Mouse (Mus musculus) left cerebral cortex, postnatal 4 days (tissue): ENCODE measurements around the gene Gm5478. TPM values are rescaled to one million over a fixed set of nuclear protein-coding genes. Genes with fewer than 3 reads are reported as not detected.
"Not testable (repeated sequence)": the region's sequence is repeated elsewhere in the genome, so short reads cannot be mapped to it uniquely, and the experiment has no call there.

ENCODE experiments used
- DNase-seq: peaks from one replicate; pipeline ENCODE4 v3.0.0-alpha.2; 2022
- intact Hi-C: fragments of 180-260 bp; cut with DNase I; formaldehyde crosslinking; loops from one replicate; pipeline ENCODE4 v1.15.1; 2025
- microRNA-seq: library from miRNA; unstranded; fragments of <30 nt; microRNA quantifications from one replicate; pipeline ENCODE4 v1.2.0, GENCODE M21; 2022
- total RNA-seq, 2 experiments: library from RNA; stranded (reverse); gene quantifications; 2 replicates each; pipeline ENCODE4 v1.2.3; 2021

Gm5478 gene
- not detected for total RNA-seq

DNA sequence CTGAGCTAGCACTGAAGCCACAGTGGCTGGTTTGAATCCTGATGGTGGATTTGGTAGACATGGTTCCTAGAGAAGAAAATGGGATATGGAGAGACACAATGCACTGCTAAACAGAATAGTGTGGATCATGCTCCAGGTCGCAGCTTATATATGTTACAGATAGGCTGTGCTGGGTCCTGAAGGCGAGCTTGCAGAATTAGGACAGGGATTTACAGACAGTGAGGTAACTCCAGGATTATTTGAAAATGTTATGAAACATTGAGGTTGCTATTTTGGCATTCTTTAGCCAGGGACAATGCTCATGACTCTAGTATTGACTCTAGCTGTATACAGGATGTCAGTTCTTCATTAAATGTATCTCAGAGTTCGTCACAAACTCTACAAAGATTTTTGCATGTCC is at the start of gene Gm5478:
TSS of gene Gm5478 (minus strand) at position 101 of the 400 bp plus-strand sequence.
- intact Hi-C loops: no loop called here
- no peak for DNase-seq

DNA sequence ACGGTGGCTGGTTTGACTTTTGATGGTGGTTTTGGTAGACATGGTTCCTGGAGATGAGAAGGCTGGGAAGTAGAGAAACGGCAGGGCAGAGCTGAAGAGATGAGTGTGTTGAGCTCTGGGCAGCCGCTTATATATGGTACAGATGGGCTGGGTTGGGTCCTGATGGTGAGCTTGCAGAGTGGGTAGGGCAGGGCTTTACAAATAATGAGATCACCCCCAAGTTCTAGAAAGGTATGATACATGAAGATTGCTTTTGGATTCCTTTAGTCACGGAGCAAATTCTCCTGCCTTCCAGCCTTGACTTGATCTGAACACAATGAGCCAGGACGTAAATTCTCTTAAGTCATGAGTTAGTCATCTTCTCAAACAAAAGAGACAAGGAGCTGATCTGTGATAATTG is 47.0 kb upstream of the Gm5478 start, which contains the start of gene Krt6a:
TSS of gene Krt6a (minus strand) at position 101 of the 400 bp plus-strand sequence.
- intact Hi-C loops: no loop called here
- no peak for DNase-seq

DNA sequence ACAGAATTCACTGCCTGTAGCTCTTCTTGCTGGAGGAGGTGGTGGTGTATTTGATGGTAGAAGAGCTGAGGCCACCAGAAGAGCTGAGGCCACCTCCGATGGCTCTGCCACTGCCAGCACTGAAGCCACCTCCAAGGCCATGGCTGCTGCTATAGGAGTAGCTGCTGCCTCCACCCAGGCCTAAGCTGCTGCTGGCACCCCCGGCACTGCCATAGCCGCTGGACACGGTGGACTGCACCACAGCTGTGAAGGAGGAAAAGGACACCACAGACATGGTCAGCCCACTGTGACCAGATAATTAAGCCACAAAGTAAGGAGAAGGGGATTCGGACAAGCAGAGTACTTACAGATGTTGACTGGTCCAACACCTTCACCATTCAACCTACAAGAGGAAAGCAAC is 43.3 kb upstream of the Gm5478 start:
- DNase-seq, intact Hi-C loops: not testable (repeated sequence)

GRCm38 (mm10) chr15:101688161-101688560 is 41.0 kb upstream of the Gm5478 start:
- intact Hi-C loops: no loop called here
- no peak for DNase-seq

DNA sequence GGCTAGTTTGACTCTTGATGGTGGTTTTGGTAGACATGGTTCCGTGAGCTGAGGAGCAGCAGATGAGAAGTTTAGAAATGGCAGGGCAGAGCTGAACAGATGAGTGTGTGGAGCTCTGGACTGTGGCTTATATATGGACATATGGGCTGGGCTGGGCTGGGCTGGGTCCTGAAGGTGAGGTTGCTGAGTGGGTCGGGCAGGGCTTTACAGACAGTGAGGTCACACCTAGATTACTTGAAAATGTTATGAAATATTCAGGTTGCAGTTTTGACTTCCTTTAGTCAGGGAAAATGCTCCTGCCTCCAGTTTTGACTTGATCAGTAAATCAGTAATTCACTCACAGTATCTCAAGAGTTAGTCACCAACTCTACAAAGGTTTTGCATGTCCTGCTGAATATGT is 33.0 kb upstream of the Gm5478 start, which contains the start of gene Krt6b:
TSS of gene Krt6b (minus strand) at position 101 of the 400 bp plus-strand sequence.
- intact Hi-C loops: no loop called here
- no peak for DNase-seq

DNA sequence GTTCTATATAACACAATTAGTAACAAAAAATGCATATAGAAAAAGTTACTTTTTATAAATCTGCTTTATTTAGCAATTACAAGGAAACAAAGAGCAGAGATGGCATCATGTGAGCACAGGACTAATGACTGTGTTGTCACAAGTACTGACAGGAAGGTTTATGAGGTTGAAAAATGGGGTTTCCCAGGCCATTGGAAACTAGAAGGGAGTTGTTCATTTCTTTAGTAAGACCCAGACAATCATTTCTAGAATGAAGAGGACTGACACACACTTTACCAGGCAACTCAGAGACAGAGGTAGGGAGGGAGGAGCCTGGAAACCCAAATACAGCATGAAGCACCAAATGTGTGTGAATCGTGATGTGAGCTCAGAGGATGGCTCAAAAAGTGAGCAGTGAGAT is 28.8 kb upstream of the Gm5478 start:
- no peak for DNase-seq
- intact Hi-C loops: no loop called here

GRCm38 (mm10) chr15:101652736-101653265 is 5.6 kb upstream of the Gm5478 start:
- peak; percentile 12 for DNase-seq
- intact Hi-C loops: no loop called here

DNA sequence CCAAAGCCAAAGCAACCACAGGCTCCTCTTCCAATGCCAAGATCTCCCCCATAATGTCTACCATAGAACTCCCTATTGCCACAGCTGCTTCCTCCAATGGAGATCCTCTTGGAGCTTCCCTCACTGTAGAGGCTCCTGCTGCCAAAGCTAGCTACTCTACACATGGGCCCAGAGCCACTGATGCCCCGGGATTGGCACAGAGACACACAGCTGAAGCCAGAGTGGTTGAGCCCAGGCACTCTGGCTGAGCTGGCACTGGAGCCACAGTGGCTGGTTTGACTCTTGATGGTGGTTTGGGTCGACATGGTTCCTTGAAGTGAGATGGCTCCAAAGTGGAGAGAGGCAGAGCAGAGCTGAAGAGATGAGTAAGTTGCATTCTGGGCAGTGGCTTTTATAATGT is 19.3 kb downstream of the Gm5478 start, which contains the start of gene Gm5414:
TSS of gene Gm5414 (minus strand) at position 305 of the 400 bp plus-strand sequence.
- intact Hi-C loops: no loop called here
- peak; percentile 7 for DNase-seq

GRCm38 (mm10) chr15:101599123-101599522 is 48.1 kb downstream of the Gm5478 start:
- intact Hi-C loops: no loop called here
- DNase-seq: no peak

Small RNAs within 50 kb of the gene (microRNA-seq; reads per million reads assigned to microRNA genes)
- gene Gm44342: not detected
- gene Gm44383: not detected
- not detected for gene Gm44479

Other genes with a start within 250 kb of the Gm5478 start
- under 1 TPM in 1 of 2 experiments, not detected in 1; 0.16 TPM for gene Krt7, start 236.3 kb downstream of the Gm5478 start, total RNA-seq
- gene Krt87, start 208.6 kb downstream of the Gm5478 start, total RNA-seq: under 1 TPM; 0.24 to 0.38 TPM
- gene Krt88, start 199.6 kb downstream of the Gm5478 start, total RNA-seq: not detected
- not detected for gene Krt81, start 183.6 kb downstream of the Gm5478 start, total RNA-seq
- not detected for gene Krt86, start 173.9 kb downstream of the Gm5478 start, total RNA-seq
- gene Krt83, start 155.9 kb downstream of the Gm5478 start, total RNA-seq: not detected
- gene Gm49425, start 130.1 kb downstream of the Gm5478 start, total RNA-seq: not detected
- gene Krt84, start 114.6 kb downstream of the Gm5478 start, total RNA-seq: not detected
- not detected for gene Krt82, start 96.7 kb downstream of the Gm5478 start, total RNA-seq
- not detected for gene Krt90, start 84.4 kb downstream of the Gm5478 start, total RNA-seq
- gene Krt75, start 73.5 kb downstream of the Gm5478 start, total RNA-seq: not detected
- not detected for gene Gm5414, start 19.2 kb downstream of the Gm5478 start, total RNA-seq
- not detected for gene Krt6b, start 32.9 kb upstream of the Gm5478 start, total RNA-seq
- gene Krt6a, start 46.9 kb upstream of the Gm5478 start, total RNA-seq: not detected
- not detected for gene Krt5, start 65.5 kb upstream of the Gm5478 start, total RNA-seq
- gene Krt71, start 95.7 kb upstream of the Gm5478 start, total RNA-seq: not detected
- gene Krt72, start 139.1 kb upstream of the Gm5478 start, total RNA-seq: not detected
- gene Krt73, start 155.0 kb upstream of the Gm5478 start, total RNA-seq: under 1 TPM; 0.42 to 0.46 TPM
- not detected for gene Krt2, start 170.8 kb upstream of the Gm5478 start, total RNA-seq
- 1 to 10 TPM; 5.9 to 6.1 TPM for gene Krt1, start 203.4 kb upstream of the Gm5478 start, total RNA-seq
- gene Krt77, start 222.3 kb upstream of the Gm5478 start, total RNA-seq: 1 to 10 TPM; 6.7 to 7.8 TPM
- gene Krt76, start 245.5 kb upstream of the Gm5478 start, total RNA-seq: not detected